14 mouse cellular contexts compared by ENCODE assay signal in genomic region chr14:45422371-45422770, GRCm38 (mm10). TPM values are rescaled to one million over a fixed set of nuclear protein-coding genes. Genes with fewer than 3 reads are reported as not detected.
A peak's percentile ranks its signal among the peaks of the same experiment; 100 is the strongest.
DNase-seq lines count a peak whose midpoint lies in the region; ATAC-seq lines count a peak whose summit lies in the region.
"Had no signal": no experiment of that assay in that cellular context is flagged by ENCODE, and none has a peak within 500 bp of the region (broad histone marks: within the 10 kb centered on the region; RNA-seq: fewer than 3 reads in every experiment).

No protein-coding gene starts in this region.

- no peak overlapping the region for H3K27ac ChIP-seq in neural tube, embryonic 13.5 days (replicated peaks)
- no peak overlapping the region for H3K27ac ChIP-seq in neural tube, embryonic 15.5 days (replicated peaks)
- H3K27ac ChIP-seq: embryonic facial prominence, embryonic 13.5 days; forebrain, embryonic 12.5 days; hindbrain, embryonic 13.5 days; liver, embryonic 15.5 days had no signal

- intact Hi-C loops in gastrocnemius, postnatal 14 days (cut with DNase I; ENCODE audit: low total_unique reads) = loop anchor here (5.0 kb wide), 3 partner anchors 120 to 350 kb away; no protein-coding TSS in a partner anchor

- H3K4me2 ChIP-seq in neural tube, embryonic 13.5 days = no peak overlapping the region
- no peak overlapping the region for H3K4me2 ChIP-seq in neural tube, embryonic 15.5 days
- H3K4me2 ChIP-seq: embryonic facial prominence, embryonic 13.5 days; forebrain, embryonic 12.5 days; hindbrain, embryonic 13.5 days; liver, embryonic 15.5 days had no signal

- peaks cover 3% of the 10 kb centered on the region; the same call in 1 of the 2 replicates for H3K9me3 ChIP-seq in neural tube, embryonic 13.5 days
- H3K9me3 ChIP-seq in neural tube, embryonic 15.5 days (replicated peaks) = 0 out of 2 replicates have a peak, but pooled peaks cover 3% of the 10 kb centered on the region
- H3K9me3 ChIP-seq: liver, embryonic 15.5 days had no signal

- 72% methylated on average over 4 of the region's 4 CpGs for WGBS in neural tube, embryonic 13.5 days
- 64% methylated on average over 4 of the region's 4 CpGs for WGBS in neural tube, embryonic 15.5 days

- H3K27me3 ChIP-seq in neural tube, embryonic 13.5 days = no peaks in the 10 kb centered on the region
- no peaks in the 10 kb centered on the region for H3K27me3 ChIP-seq in neural tube, embryonic 15.5 days (replicated peaks)
- H3K27me3 ChIP-seq: CH12.LX; embryonic facial prominence, embryonic 13.5 days; forebrain, embryonic 12.5 days; hindbrain, embryonic 13.5 days; liver, embryonic 15.5 days had no signal

- H3K9ac ChIP-seq in neural tube, embryonic 13.5 days = no peak overlapping the region
- H3K9ac ChIP-seq in neural tube, embryonic 15.5 days (replicated peaks) = no peak overlapping the region
- H3K9ac ChIP-seq: embryonic facial prominence, embryonic 13.5 days; forebrain, embryonic 12.5 days; hindbrain, embryonic 13.5 days; liver, embryonic 15.5 days had no signal

- H3K4me3 ChIP-seq in neural tube, embryonic 13.5 days = no peak overlapping the region
- no peak overlapping the region for H3K4me3 ChIP-seq in neural tube, embryonic 15.5 days (replicated peaks)
- H3K4me3 ChIP-seq: embryonic facial prominence, embryonic 13.5 days; forebrain, embryonic 12.5 days; hindbrain, embryonic 13.5 days; liver, embryonic 15.5 days had no signal

- no peaks in the 10 kb centered on the region for H3K36me3 ChIP-seq in neural tube, embryonic 13.5 days
- H3K36me3 ChIP-seq in neural tube, embryonic 15.5 days = no peaks in the 10 kb centered on the region
- H3K36me3 ChIP-seq: embryonic facial prominence, embryonic 13.5 days; forebrain, embryonic 12.5 days; hindbrain, embryonic 13.5 days; liver, embryonic 15.5 days had no signal

- H3K4me1 ChIP-seq in neural tube, embryonic 13.5 days (replicated peaks) = no peaks in the 10 kb centered on the region
- H3K4me1 ChIP-seq in neural tube, embryonic 15.5 days = no peaks in the 10 kb centered on the region
- H3K4me1 ChIP-seq: embryonic facial prominence, embryonic 13.5 days; forebrain, embryonic 12.5 days; hindbrain, embryonic 13.5 days had no signal

- DNase-seq in gastrocnemius, postnatal 10 days = peak; percentile 14
- DNase-seq in gastrocnemius, postnatal 14 days = no peak
- peak; percentile 81 for DNase-seq in brain, adult 2 months (ENCODE audit: low read depth, low spot score)
- peak; percentile 12 to 17 for DNase-seq in layer of hippocampus, postnatal 36 days
- DNase-seq: retina, postnatal 1 day; thymus, postnatal 25 days had no signal

- 0 out of 2 replicates have a peak, but pooled peaks have one; percentile 19 for ATAC-seq in neural tube, embryonic 13.5 days (ENCODE audit: low read depth)
- ATAC-seq in neural tube, embryonic 15.5 days (ENCODE audit: low FRiP score) = no peak
- ATAC-seq in CD4-positive, CD25-positive, alpha-beta regulatory T cell, adult 4 months = no peak

RNA-seq across cellular contexts. Expression of gene Gnpnat1, which starts 17.7 kb away (rescaled TPM):
- 10 to 100 TPM; 11.5 to 14.8 TPM for total RNA-seq in gastrocnemius, postnatal 10 days (2021)
- 10 to 100 TPM in 1 of 2 experiments, 1 to 10 TPM in 1; 9.5 to 12.3 TPM for total RNA-seq in gastrocnemius, postnatal 14 days (2021)
- polyA plus RNA-seq in neural tube, embryonic 13.5 days (2015; fragmentation: Nextera tagmentation; extraction: Ambion mirVana) = 29.9 and 31.0 TPM in 2 replicates
- polyA plus RNA-seq in neural tube, embryonic 15.5 days (2015; fragmentation: Nextera tagmentation; extraction: Ambion mirVana) = 29.4 and 32.6 TPM in 2 replicates
- total RNA-seq in layer of hippocampus, postnatal 36 days (2021) = 10 to 100 TPM; 18.9 to 19.2 TPM
- 10 to 100 TPM; 68.3 to 79.2 TPM for polyA plus RNA-seq in CD4-positive, CD25-positive, alpha-beta regulatory T cell, adult 4 months (2017; shearing (Covaris generic))
